Mouse (Mus musculus): Measurements from ENCODE around the gene Me1. TPM values are rescaled to one million over a fixed set of nuclear protein-coding genes. Genes with fewer than 3 reads are reported as not detected.

The Me1 gene
- polyA plus RNA-seq, 1 experiment from 2014 or later = 9.4 TPM

- 2% methylated on average over 25 of the region's 25 CpGs for WGBS
Observed at GRCm38 (mm10) chr9:86572196-86572595, 123.6 kb downstream of the Me1 start.

GRCm38 (mm10) chr9:86571540-86572135 lies 124.1 kb downstream of the Me1 start, which contains the start of the genes Pgm3 and Rwdd2a:
TSS of gene Pgm3 (minus strand) at chr9:86571842.
TSS of gene Rwdd2a (plus strand) at chr9:86571991.
- H3K27me3 ChIP-seq (ENCODE audit: low read depth, poor library complexity, severe bottlenecking) = peaks cover 5% of the 10 kb centered on the region; the same call in 1 of the 2 replicates
- DNase-seq (ENCODE audit: low spot score) = peak; percentile 98
- H3K27ac ChIP-seq = peak within 1 kb of the TSS; percentile 80
- WGBS = under 1% methylated on average over 59 of the region's 59 CpGs
- H3K36me3 ChIP-seq = peaks cover 28% of the 10 kb centered on the region
- no peaks in the 10 kb centered on the region for H3K9me3 ChIP-seq (replicated peaks)
- H3K4me3 ChIP-seq = peak within 1 kb of the TSS; percentile 76
- H3K4me1 ChIP-seq = peaks cover 17% of the 10 kb centered on the region

More at GRCm38 (mm10) chr9:86572196-86572595, 123.6 kb downstream of the Me1 start:
- Histone ChIP-seq H3K27me3 (ENCODE audit: low read depth, poor library complexity, severe bottlenecking) (peaks cover 5% of the 10 kb centered on the region; the same call in 1 of the 2 replicates), H3K9me3 (replicated peaks) (no peaks in the 10 kb centered on the region), H3K4me1 (peaks cover 17% of the 10 kb centered on the region), H3K36me3 (peaks cover 23% of the 10 kb centered on the region), H3K27ac (peak overlapping the region; percentile 80), H3K4me3 (peak overlapping the region; percentile 76)
- DNase-seq (ENCODE audit: low spot score) = no peak

GRCm38 (mm10) chr9:86570946-86571345 lies 124.8 kb downstream of the Me1 start:
- H3K36me3 ChIP-seq = peaks cover 35% of the 10 kb centered on the region
- no peak overlapping the region for H3K27ac ChIP-seq
- H3K9me3 ChIP-seq (replicated peaks) = no peaks in the 10 kb centered on the region
- H3K4me1 ChIP-seq = peaks cover 17% of the 10 kb centered on the region
- no peak for DNase-seq (ENCODE audit: low spot score)
- peaks cover 5% of the 10 kb centered on the region; the same call in 1 of the 2 replicates for H3K27me3 ChIP-seq (ENCODE audit: low read depth, poor library complexity, severe bottlenecking)
- WGBS = 17% methylated on average over 8 of the region's 8 CpGs
- H3K4me3 ChIP-seq = peak overlapping the region; percentile 76

DNA sequence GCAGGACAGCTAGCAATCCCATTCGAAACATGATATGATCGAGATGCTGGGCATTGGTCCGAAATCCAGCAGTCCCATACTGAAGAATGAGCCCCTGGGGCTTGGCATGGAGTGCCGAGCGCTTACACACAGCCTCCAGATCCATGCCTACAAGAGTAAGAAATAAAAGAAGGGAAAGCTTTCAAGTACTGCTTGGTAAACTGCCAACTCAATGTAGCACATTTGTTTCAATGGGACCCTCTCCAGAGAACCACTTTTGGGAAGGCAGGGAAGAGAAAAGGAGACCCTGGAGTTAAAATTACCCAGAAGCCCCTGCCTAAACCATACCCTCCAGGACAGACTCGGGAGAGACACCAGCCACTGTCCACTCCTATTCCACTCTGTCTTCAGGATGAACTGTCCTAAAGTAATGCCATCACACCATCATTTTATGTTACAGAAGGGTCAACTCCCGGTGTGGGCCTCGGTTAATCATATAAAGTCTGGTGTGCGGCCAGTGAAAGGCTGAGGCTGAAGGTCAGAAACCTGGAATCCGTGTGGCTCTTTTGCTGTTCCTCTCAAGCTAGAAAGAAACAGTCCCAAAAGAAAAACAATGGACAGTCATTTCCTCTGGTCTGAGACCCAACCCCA lies 125.4 kb downstream of the Me1 start:
- no peak for DNase-seq (ENCODE audit: low spot score)
- H3K27me3 ChIP-seq (ENCODE audit: low read depth, poor library complexity, severe bottlenecking) = peaks cover 5% of the 10 kb centered on the region; the same call in 1 of the 2 replicates
- H3K36me3 ChIP-seq = peaks cover 41% of the 10 kb centered on the region
- peak overlapping the region; percentile 76 for H3K4me3 ChIP-seq
- 86% methylated on average over 10 of the region's 10 CpGs for WGBS
- no peak overlapping the region for H3K27ac ChIP-seq
- H3K9me3 ChIP-seq (replicated peaks) = no peaks in the 10 kb centered on the region
- peaks cover 17% of the 10 kb centered on the region for H3K4me1 ChIP-seq

DNA sequence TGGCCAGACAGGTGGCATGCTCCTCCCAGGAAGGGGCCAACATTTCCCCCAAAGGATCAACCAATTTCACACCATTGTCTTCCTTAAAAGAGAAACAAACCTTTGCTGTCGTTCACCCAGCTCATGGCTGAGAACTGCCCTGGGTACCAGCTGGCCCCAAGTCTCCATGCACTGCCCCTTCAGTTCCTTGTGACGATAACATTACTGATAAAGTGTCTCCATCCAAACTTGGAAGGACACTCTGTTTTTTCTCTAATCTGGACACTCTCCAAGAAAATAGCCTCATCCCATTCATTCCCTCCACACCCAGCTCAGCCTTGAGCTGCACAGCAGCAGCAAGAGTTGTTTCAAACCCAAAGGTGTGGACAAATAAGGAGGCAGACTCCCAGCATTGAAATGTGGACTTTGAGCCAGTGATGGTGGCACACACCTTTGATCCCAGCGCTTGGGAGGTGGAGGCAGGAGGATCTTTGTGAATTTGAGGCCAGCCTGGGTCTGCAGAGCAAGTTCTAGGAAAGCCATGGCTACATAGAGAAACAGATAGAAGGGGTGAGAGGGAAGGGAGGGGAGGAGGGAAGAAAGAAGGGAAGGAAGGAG lies 126.3 kb downstream of the Me1 start:
- Histone ChIP-seq H3K27me3 (ENCODE audit: low read depth, poor library complexity, severe bottlenecking) (peaks cover 5% of the 10 kb centered on the region; the same call in 1 of the 2 replicates), H3K27ac (no peak overlapping the region), H3K36me3 (peaks cover 50% of the 10 kb centered on the region), H3K4me1 (peaks cover 17% of the 10 kb centered on the region), H3K4me3 (no peak overlapping the region), H3K9me3 (replicated peaks) (no peaks in the 10 kb centered on the region)
- no peak for DNase-seq (ENCODE audit: low spot score)
- WGBS = 84% methylated on average over 3 of the region's 3 CpGs

DNA sequence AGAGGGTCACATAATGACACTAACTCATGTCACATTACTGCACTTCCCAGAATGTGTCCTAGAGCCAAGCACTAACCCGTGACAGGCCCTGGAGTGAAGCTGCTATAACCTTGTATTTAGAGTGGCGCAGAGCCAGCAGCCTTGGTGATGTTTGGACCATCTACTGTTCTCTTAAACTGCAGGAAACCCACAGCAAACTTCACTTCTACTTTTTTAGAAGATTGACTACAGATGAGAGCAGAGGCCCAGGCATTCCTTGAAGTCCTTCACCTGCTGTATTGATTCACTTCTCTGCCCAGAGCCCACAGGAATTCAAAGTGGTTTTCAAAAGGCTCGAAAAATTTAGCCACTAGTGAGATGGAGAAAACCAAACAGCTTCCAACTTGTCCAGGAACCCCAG lies 135.2 kb downstream of the Me1 start:
- 95% methylated on average over 3 of the region's 3 CpGs for WGBS
- no peak for DNase-seq (ENCODE audit: low spot score)

DNA sequence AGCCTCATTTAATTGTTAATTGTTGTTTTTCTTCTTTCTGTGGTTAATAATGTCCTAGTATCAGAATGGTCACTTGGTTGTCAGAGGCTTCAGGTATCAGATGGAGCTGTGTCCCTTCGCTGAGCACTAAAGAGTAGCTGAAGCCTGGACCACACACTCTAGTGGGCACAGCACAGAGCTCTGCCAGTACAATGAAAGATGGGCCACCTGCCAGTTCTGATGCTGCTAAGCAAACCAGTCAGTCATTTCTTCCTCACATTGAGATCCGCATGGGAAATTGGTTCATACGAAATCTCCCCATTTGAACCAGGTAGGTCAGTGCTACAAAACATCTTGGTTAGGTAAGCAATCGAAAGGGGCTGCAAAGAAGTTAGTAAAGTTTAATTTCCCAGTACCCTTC lies 141.1 kb downstream of the Me1 start:
- Histone ChIP-seq H3K36me3 (peaks cover 88% of the 10 kb centered on the region), H3K4me3 (no peak overlapping the region), H3K4me1 (no peaks in the 10 kb centered on the region), H3K27ac (no peak overlapping the region), H3K9me3 (replicated peaks) (no peaks in the 10 kb centered on the region), H3K27me3 (ENCODE audit: low read depth, poor library complexity, severe bottlenecking) (no peaks in the 10 kb centered on the region)
- 98% methylated on average over 4 of the region's 4 CpGs for WGBS
- DNase-seq (ENCODE audit: low spot score) = no peak

More for the DNA sequence above, 135.2 kb downstream of the Me1 start:
- Histone ChIP-seq H3K27me3 (ENCODE audit: low read depth, poor library complexity, severe bottlenecking) (no peaks in the 10 kb centered on the region), H3K9me3 (replicated peaks) (no peaks in the 10 kb centered on the region), H3K4me3 (no peak overlapping the region), H3K4me1 (no peaks in the 10 kb centered on the region), H3K36me3 (peaks cover 91% of the 10 kb centered on the region), H3K27ac (no peak overlapping the region)

GRCm38 (mm10) chr9:86553886-86554285 lies 141.9 kb downstream of the Me1 start:
- no peak overlapping the region for H3K4me3 ChIP-seq
- DNase-seq (ENCODE audit: low spot score) = no peak
- H3K27ac ChIP-seq = no peak overlapping the region
- 95% methylated on average over 9 of the region's 9 CpGs for whole genome bisulfite sequencing
- no peaks in the 10 kb centered on the region for H3K4me1 ChIP-seq
- H3K9me3 ChIP-seq (replicated peaks) = no peaks in the 10 kb centered on the region
- H3K36me3 ChIP-seq = peaks cover 88% of the 10 kb centered on the region
- H3K27me3 ChIP-seq (ENCODE audit: low read depth, poor library complexity, severe bottlenecking) = no peaks in the 10 kb centered on the region

DNA sequence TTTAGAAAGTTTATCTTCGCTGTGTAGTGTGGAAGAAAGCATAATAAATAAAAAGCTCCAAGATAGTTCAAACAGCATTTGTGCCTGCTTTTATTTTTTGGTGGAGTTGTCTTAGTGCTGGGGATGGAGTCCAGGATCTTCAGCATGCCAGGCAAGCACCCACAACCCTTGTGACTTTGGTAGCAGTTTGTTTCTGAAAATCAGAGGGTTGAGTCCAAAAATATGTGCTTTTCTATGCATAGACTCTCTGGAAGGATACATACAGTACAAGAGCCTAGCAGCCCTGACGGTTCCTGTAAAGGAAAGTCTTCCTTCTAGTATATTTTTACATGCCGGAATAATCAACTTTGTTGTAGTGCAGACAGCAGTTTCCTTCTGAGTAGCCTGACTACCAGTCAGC lies 145.0 kb downstream of the Me1 start:
- Histone ChIP-seq H3K27me3 (ENCODE audit: low read depth, poor library complexity, severe bottlenecking) (no peaks in the 10 kb centered on the region), H3K36me3 (peaks cover 75% of the 10 kb centered on the region), H3K9me3 (replicated peaks) (no peaks in the 10 kb centered on the region), H3K4me3 (no peak overlapping the region), H3K4me1 (no peaks in the 10 kb centered on the region), H3K27ac (no peak overlapping the region)
- 89% methylated on average over 3 of the region's 3 CpGs for WGBS
- no peak for DNase-seq (ENCODE audit: low spot score)

- Histone ChIP-seq H3K4me3 (no peak overlapping the region), H3K27me3 (ENCODE audit: low read depth, poor library complexity, severe bottlenecking) (no peaks in the 10 kb centered on the region), H3K9me3 (replicated peaks) (no peaks in the 10 kb centered on the region), H3K4me1 (no peaks in the 10 kb centered on the region), H3K36me3 (peaks cover 71% of the 10 kb centered on the region), H3K27ac (no peak overlapping the region)
- 90% methylated on average over 5 of the region's 5 CpGs for WGBS
- no peak for DNase-seq (ENCODE audit: low spot score)
Observed at GRCm38 (mm10) chr9:86549637-86550162, 146.1 kb downstream of the Me1 start.

- H3K9me3 ChIP-seq (replicated peaks) = no peaks in the 10 kb centered on the region
- H3K27me3 ChIP-seq (ENCODE audit: low read depth, poor library complexity, severe bottlenecking) = no peaks in the 10 kb centered on the region
- H3K27ac ChIP-seq = no peak overlapping the region
- 76% methylated on average over 1 of the region's 1 CpGs for WGBS
- H3K4me1 ChIP-seq = no peaks in the 10 kb centered on the region
- peaks cover 64% of the 10 kb centered on the region for H3K36me3 ChIP-seq
- no peak for DNase-seq (ENCODE audit: low spot score)
- no peak overlapping the region for H3K4me3 ChIP-seq
Observed at GRCm38 (mm10) chr9:86544559-86544958, 151.2 kb downstream of the Me1 start.

DNA sequence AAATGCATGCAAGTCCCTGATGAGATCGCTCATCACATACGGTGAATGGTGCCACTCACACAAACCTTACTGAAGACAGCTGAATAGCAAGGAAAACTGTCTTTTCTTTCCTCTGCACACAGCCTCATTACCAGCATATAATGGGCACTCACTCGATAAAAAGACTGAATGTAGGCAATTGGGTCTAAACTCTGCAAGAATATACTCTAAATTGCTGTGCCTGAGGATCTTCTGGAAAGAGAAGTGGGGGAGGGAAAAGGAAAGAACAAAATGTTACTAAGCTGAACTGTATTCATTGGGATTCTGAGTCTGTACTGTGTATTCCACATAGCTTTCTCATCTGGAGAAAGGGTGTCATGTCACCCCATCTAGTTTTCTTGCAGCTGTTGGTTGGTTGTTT lies 152.3 kb downstream of the Me1 start:
- DNase-seq (ENCODE audit: low spot score) = no peak
- H3K9me3 ChIP-seq (replicated peaks) = no peaks in the 10 kb centered on the region
- WGBS = 92% methylated on average over 3 of the region's 3 CpGs
- H3K27me3 ChIP-seq (ENCODE audit: low read depth, poor library complexity, severe bottlenecking) = no peaks in the 10 kb centered on the region
- H3K4me1 ChIP-seq = no peaks in the 10 kb centered on the region
- H3K4me3 ChIP-seq = no peak overlapping the region
- peaks cover 54% of the 10 kb centered on the region for H3K36me3 ChIP-seq
- H3K27ac ChIP-seq = no peak overlapping the region

- no peak overlapping the region for H3K27ac ChIP-seq
- no peak for DNase-seq (ENCODE audit: low spot score)
- H3K27me3 ChIP-seq (ENCODE audit: low read depth, poor library complexity, severe bottlenecking) = no peaks in the 10 kb centered on the region
- H3K4me1 ChIP-seq = no peaks in the 10 kb centered on the region
- peaks cover 14% of the 10 kb centered on the region; the same call in 1 of the 2 replicates for H3K36me3 ChIP-seq
- 94% methylated on average over 5 of the region's 5 CpGs for WGBS
- H3K4me3 ChIP-seq = no peak overlapping the region
- no peaks in the 10 kb centered on the region for H3K9me3 ChIP-seq (replicated peaks)
Observed at GRCm38 (mm10) chr9:86534071-86534470, 161.7 kb downstream of the Me1 start.

Data from limb, embryonic 10.5 days (tissue).